8 mouse cellular contexts compared by ENCODE assay signal in genomic region chr4:82530875-82531353, GRCm38 (mm10).
DNase-seq lines count a peak whose midpoint lies in the region; ATAC-seq lines count a peak whose summit lies in the region.

No protein-coding gene starts in this region.

- peak; percentile 28 for DNase-seq in adrenal gland, adult 8-10 months
- DNase-seq in kidney, postnatal 4 days = peak; percentile 55 to 68
- DNase-seq in cerebellum, postnatal 25 days = no peak
- DNase-seq in left cerebral cortex, postnatal 14 days (ENCODE audit: low spot score in 2 of 2) = no peak
- DNase-seq in layer of hippocampus, postnatal 10 days (ENCODE audit: low spot score in 2 of 2) = no peak

- ATAC-seq in embryonic facial prominence, embryonic 12.5 days (ENCODE audit: insufficient number of reproducible peaks, insufficient read depth, low FRiP score, low TSS enrichment) = no peak
- peak; percentile 56 for ATAC-seq in heart, embryonic 15.5 days (replicated peaks; ENCODE audit: insufficient number of reproducible peaks, insufficient read depth, low FRiP score, low read depth)
- ATAC-seq in stomach, embryonic 14.5 days (ENCODE audit: insufficient number of reproducible peaks, insufficient read depth, low FRiP score, low read depth) = peak; percentile 50; the same call in 1 of the 2 replicates

- no peaks in the 10 kb centered on the region for H3K9me3 ChIP-seq in embryonic facial prominence, embryonic 12.5 days
- no peaks in the 10 kb centered on the region for H3K9me3 ChIP-seq in heart, embryonic 15.5 days (replicated peaks)
- no peaks in the 10 kb centered on the region for H3K9me3 ChIP-seq in stomach, embryonic 14.5 days (ENCODE audit: control insufficient read depth, low read depth, low read length)

- 42% methylated on average over 3 of the region's 3 CpGs for WGBS in embryonic facial prominence, embryonic 12.5 days
- WGBS in heart, embryonic 15.5 days = 50% methylated on average over 3 of the region's 3 CpGs
- WGBS in stomach, embryonic 14.5 days = 42% methylated on average over 3 of the region's 3 CpGs

- H3K9ac ChIP-seq in embryonic facial prominence, embryonic 12.5 days = no peak overlapping the region
- no peak overlapping the region for H3K9ac ChIP-seq in heart, embryonic 15.5 days
- no peak overlapping the region for H3K9ac ChIP-seq in stomach, embryonic 14.5 days (replicated peaks; ENCODE audit: low read depth, low read length)

- no peaks in the 10 kb centered on the region for H3K36me3 ChIP-seq in embryonic facial prominence, embryonic 12.5 days
- no peaks in the 10 kb centered on the region for H3K36me3 ChIP-seq in heart, embryonic 15.5 days
- no peaks in the 10 kb centered on the region for H3K36me3 ChIP-seq in stomach, embryonic 14.5 days (ENCODE audit: control insufficient read depth, insufficient read depth, low read length)

- H3K4me1 ChIP-seq in embryonic facial prominence, embryonic 12.5 days = peaks cover 25% of the 10 kb centered on the region
- peaks cover 52% of the 10 kb centered on the region for H3K4me1 ChIP-seq in heart, embryonic 15.5 days (replicated peaks)
- peaks cover 19% of the 10 kb centered on the region; the same call in 1 of the 2 replicates for H3K4me1 ChIP-seq in stomach, embryonic 14.5 days (ENCODE audit: control insufficient read depth, insufficient read depth, low read length)

- no peak overlapping the region for H3K4me2 ChIP-seq in embryonic facial prominence, embryonic 12.5 days (replicated peaks)
- H3K4me2 ChIP-seq in heart, embryonic 15.5 days = no peak overlapping the region
- H3K4me2 ChIP-seq in stomach, embryonic 14.5 days (replicated peaks; ENCODE audit: low read depth, low read length) = no peak overlapping the region

- 0 out of 2 replicates have a peak overlapping the region, but pooled peaks have one; percentile 4 for H3K27ac ChIP-seq in embryonic facial prominence, embryonic 12.5 days
- peak overlapping the region; percentile 85 for H3K27ac ChIP-seq in heart, embryonic 15.5 days
- peak overlapping the region; percentile 83 for H3K27ac ChIP-seq in stomach, embryonic 14.5 days (ENCODE audit: low read length)

- intact Hi-C loops in left cerebral cortex, postnatal 14 days (cut with DNase I) = no loop called here

- peaks cover 7% of the 10 kb centered on the region; the same call in 1 of the 2 replicates for H3K27me3 ChIP-seq in embryonic facial prominence, embryonic 12.5 days
- H3K27me3 ChIP-seq in heart, embryonic 15.5 days = no peaks in the 10 kb centered on the region
- no peaks in the 10 kb centered on the region for H3K27me3 ChIP-seq in stomach, embryonic 14.5 days (ENCODE audit: control insufficient read depth, insufficient read depth, low read length)

- H3K4me3 ChIP-seq in embryonic facial prominence, embryonic 12.5 days = no peak overlapping the region
- no peak overlapping the region for H3K4me3 ChIP-seq in heart, embryonic 15.5 days
- no peak overlapping the region for H3K4me3 ChIP-seq in stomach, embryonic 14.5 days (ENCODE audit: low read depth, low read length)

Comparison
In these comparisons a context has a peak if more than half of its experiments do, and no peak if none do; other contexts are left out.
1. DNase-seq: peak in adrenal gland, adult 8-10 months (single experiment) and kidney, postnatal 4 days (2 of 2); none in cerebellum, postnatal 25 days (0 of 2), left cerebral cortex, postnatal 14 days (0 of 2) and layer of hippocampus, postnatal 10 days (0 of 2).
2. H3K27ac ChIP-seq: peak in every context shown above with its lines; median percentile 85 in heart, embryonic 15.5 days; 83 in stomach, embryonic 14.5 days; 4 in embryonic facial prominence, embryonic 12.5 days.